Mouse (Mus musculus) kidney, adult 2 months (tissue): ENCODE results near the gene Sdhaf1.

ENCODE experiments used
- CTCF ChIP-seq: fragments of 200-500 bp; conservative IDR thresholded peaks from 2 replicates; pipeline ENCODE4 v1.5.1; 2011; ENCODE audit warnings: low read depth, mild to moderate bottlenecking, control low read depth, low read length, moderate library complexity, mixed read lengths; ENCODE audit not compliant: insufficient read depth, insufficient read length
- POLR2A ChIP-seq: fragments of 200-500 bp; IDR thresholded peaks from one replicate; pipeline ENCODE4 v1.6.1; 2011; ENCODE audit warnings: low read depth, low read length, control low read depth

GRCm38 (mm10) chr7:30332622-30333259, 9.0 kb upstream of the Sdhaf1 start:
- TF ChIP-seq CTCF (no peak), POLR2A (no peak)
